Mouse (Mus musculus) testis, adult 2 months (tissue): ENCODE data around the gene Olfr957.

Experiments
- CTCF ChIP-seq: fragments of 200-500 bp; IDR thresholded peaks from 2 replicates; pipeline ENCODE4 v1.5.1; 2012; ENCODE audit warnings: low read depth, mild to moderate bottlenecking, inconsistent platforms, low read length, moderate library complexity; ENCODE audit not compliant: control insufficient read depth, insufficient read depth, insufficient replicate concordance
- POLR2A ChIP-seq: fragments of 200-500 bp; IDR thresholded peaks from 2 replicates; pipeline ENCODE4 v1.6.1; 2012; ENCODE audit warnings: low read depth, mild to moderate bottlenecking, inconsistent platforms, low read length, moderate library complexity; ENCODE audit not compliant: control insufficient read depth

DNA sequence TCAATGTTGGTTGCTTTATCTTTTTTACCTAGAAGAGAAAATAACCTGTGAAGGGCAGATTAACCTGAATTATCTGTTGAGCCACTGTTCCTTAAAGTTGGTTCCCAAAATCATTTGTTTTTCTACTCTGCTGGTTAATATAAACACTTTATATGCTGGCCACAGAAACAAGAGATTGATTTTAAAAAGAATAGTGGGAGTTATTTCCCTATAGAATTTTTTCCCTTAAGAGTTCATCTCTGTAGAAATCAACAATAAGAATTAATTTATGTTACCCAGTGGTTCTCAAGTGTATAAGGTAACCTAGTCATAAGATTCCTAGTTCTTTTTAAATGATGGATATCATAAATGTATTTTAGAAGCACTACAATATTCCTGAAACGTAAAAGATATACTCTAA, 43.8 kb downstream of the Olfr957 start, which contains the start of gene Olfr955:
- no peak for TF ChIP-seq POLR2A
- no peak for TF ChIP-seq CTCF
